Mouse (Mus musculus) Patski (cell line): ENCODE measurements around the gene Fam189a1. TPM values are rescaled to one million over a fixed set of nuclear protein-coding genes. Genes with fewer than 3 reads are reported as not detected.
A peak's percentile ranks its signal among the peaks of the same experiment; 100 is the strongest.

Experiments
- ATAC-seq: fragments of 100-300 bp; one replicate; pipeline ENCODE4 v1.8.0; 2021
- CTCF ChIA-PET: fragments of 350-600 bp; sonication (Branson Sonifier 250); formaldehyde crosslinking; loops from one replicate; lab custom pipeline; 2022; ENCODE audit warnings: inconsistent platforms; lab: Charles Lee
- POLR2A ChIA-PET: fragments of 350-600 bp; sonication (Branson Sonifier 250); formaldehyde crosslinking; loops from one replicate; lab custom pipeline; 2022; ENCODE audit warnings: antibody characterized with exemption, inconsistent platforms; lab: Charles Lee
- DNase-seq: peaks from one replicate; pipeline ENCODE4 v3.0.0-alpha.2; 2011; ENCODE audit warnings: low read depth, low spot score
- H3K27me3 ChIP-seq: fragments of 371-371 bp; one replicate; pipeline ENCODE4 v1.5.1; 2021
- CTCF ChIP-seq: fragments of 100-300 bp; IDR thresholded peaks from one replicate; pipeline ENCODE4 v1.5.1; 2021
- in situ Hi-C: fragments of 300-500 bp; cut with MboI; formaldehyde crosslinking; loops from 3 replicates; pipeline ENCODE4 v1.11.1; 2018; ENCODE audit warnings: low pct_unique_long_range_greater_than_20kb, mixed read lengths
- polyA plus RNA-seq: library from polyadenylated mRNA; unstranded; gene quantifications from one replicate; pipeline ENCODE4 v1.2.3, GENCODE M21; 2021

The Fam189a1 gene
- polyA plus RNA-seq, 1 experiment from 2014 or later, result 2.7 TPM

GRCm38 (mm10) chr7:64753678-64754077 lies 402.7 kb downstream of the Fam189a1 start:
- CTCF ChIA-PET, result no interaction called here
- no peaks in the 10 kb centered on the region for H3K27me3 ChIP-seq
- no peak for TF ChIP-seq CTCF
- in situ Hi-C loops, result no loop called here
- POLR2A ChIA-PET, result no interaction called here
- ATAC-seq (no peak), DNase-seq (no peak)

- in situ Hi-C loops, result no loop called here
- DNase-seq (no peak), ATAC-seq (peak; percentile 33)
- TF ChIP-seq CTCF, result no peak
- ChIA-PET CTCF (interaction anchor here (0.7 to 1.1 kb wide), 2 partner anchors 10 to 22 kb away, joined by 3 read pairs; no protein-coding TSS in a partner anchor), POLR2A (interaction anchor here (1.0 kb wide), 1 partner anchor 27 kb away, joined by 3 read pairs; no protein-coding TSS in a partner anchor)
- no peaks in the 10 kb centered on the region for H3K27me3 ChIP-seq
Measured at GRCm38 (mm10) chr7:64752133-64752532, 404.2 kb downstream of the Fam189a1 start.

DNA sequence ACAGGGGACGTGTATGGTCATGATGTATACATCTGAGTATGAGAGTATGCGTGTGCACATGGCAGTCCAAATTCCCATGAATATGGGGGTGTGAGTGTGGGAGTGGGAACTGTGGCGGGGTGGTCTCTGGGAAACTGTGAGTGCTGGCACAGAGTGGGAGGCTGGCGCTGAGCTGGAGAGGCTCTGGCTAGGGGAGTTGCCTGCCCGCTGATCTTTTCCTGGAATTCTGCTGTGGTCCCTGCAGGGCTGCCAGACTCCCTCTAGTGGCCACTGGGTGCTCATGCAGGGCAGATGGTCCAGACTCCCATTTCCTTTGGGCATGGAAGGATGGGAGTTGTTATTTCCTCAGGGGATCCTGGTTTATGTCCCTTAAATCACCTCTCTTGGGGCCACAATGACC lies 404.9 kb downstream of the Fam189a1 start:
- in situ Hi-C loops, result no loop called here
- peak; percentile 88 for TF ChIP-seq CTCF

GRCm38 (mm10) chr7:64743610-64744009 lies 412.8 kb downstream of the Fam189a1 start:
- ChIA-PET POLR2A (no interaction called here), CTCF (interaction anchor here (2.7 kb wide), 1 partner anchor 14 kb away, joined by 8 read pairs; no protein-coding TSS in a partner anchor)
- no peak for DNase-seq
- ATAC-seq, result no peak
- TF ChIP-seq CTCF, result no peak
- H3K27me3 ChIP-seq, result peaks cover 3% of the 10 kb centered on the region
- in situ Hi-C loops, result no loop called here

More for the DNA sequence above, 404.9 kb downstream of the Fam189a1 start:
- H3K27me3 ChIP-seq, result no peaks in the 10 kb centered on the region
- ATAC-seq (peak; percentile 53), DNase-seq (no peak)
- ChIA-PET POLR2A (interaction anchor here (0.6 kb wide), 1 partner anchor 746 kb away, joined by 3 read pairs; no protein-coding TSS in a partner anchor), CTCF (no interaction called here)

DNA sequence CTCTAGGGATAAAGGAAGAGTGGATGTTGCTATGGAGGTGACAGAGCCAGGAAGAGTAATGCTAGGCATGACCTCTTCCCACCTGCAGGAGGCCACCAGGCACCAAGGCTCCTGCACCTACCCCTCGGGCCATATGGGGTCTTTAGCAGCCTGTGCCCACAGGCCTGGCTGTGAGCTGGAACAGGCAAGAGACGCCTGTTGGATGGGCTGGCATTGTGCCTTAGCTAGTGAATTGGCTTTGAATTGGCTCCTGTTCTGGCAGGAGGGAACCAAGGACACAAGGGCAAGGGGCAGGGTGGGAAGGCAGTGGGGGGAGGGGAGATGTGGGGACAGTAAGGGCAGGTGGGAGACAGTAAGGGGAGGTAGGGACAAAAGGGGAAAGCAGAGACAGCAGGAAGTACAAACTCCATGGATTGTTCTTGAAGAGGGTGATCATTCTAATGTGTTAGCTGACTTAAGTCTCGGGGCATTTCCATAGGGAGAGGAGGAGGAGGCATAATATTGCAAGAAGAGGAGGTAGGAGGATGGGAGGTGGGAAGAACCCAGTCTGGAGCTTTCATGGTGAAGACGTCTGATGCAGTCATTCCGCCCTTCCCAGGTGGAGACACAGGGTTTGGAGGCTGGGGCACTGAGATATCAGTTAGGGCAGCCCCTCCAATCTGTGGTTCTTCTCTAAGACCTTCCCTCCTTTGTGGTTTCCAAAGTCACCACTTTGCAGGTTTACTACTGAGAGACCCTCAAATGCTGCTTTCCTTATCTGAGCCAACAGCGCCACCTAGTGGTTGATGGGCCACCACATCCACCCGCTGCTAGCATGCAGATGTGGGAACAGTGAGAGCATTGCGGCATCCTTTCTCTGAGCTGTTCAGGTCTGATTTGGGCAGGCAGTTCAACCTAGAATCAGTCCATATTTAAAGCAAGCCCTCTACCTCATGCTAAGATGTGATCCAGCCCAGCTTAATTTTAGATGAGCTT lies 414.8 kb downstream of the Fam189a1 start:
- ATAC-seq (no peak), DNase-seq (no peak)
- in situ Hi-C loops, result no loop called here
- TF ChIP-seq CTCF, result peak; percentile 84
- ChIA-PET CTCF (interaction anchor here (0.7 to 2.7 kb wide), 9 partner anchors 9 to 123 kb away, joined by 3 to 8 read pairs (median 3); no protein-coding TSS in a partner anchor), POLR2A (no interaction called here)
- H3K27me3 ChIP-seq, result peaks cover 3% of the 10 kb centered on the region

GRCm38 (mm10) chr7:64739131-64739530 lies 417.2 kb downstream of the Fam189a1 start:
- ATAC-seq (no peak), DNase-seq (no peak)
- no peak for TF ChIP-seq CTCF
- ChIA-PET POLR2A (no interaction called here), CTCF (no interaction called here)
- no peaks in the 10 kb centered on the region for H3K27me3 ChIP-seq
- in situ Hi-C loops, result loop anchor here (10.0 kb wide), 2 partner anchors 574 to 984 kb away; no protein-coding TSS in a partner anchor

GRCm38 (mm10) chr7:64729785-64730184 lies 426.6 kb downstream of the Fam189a1 start:
- ChIA-PET CTCF (interaction anchor here (1.1 to 2.5 kb wide), 3 partner anchors 13 to 177 kb away, joined by 3 to 8 read pairs (median 3); no protein-coding TSS in a partner anchor), POLR2A (interaction anchor here (0.7 kb wide), 1 partner anchor 343 kb away, joined by 3 read pairs; no protein-coding TSS in a partner anchor)
- in situ Hi-C loops, result loop anchor here (10.0 kb wide), 2 partner anchors 565 to 975 kb away; no protein-coding TSS in a partner anchor
- TF ChIP-seq CTCF, result peak; percentile 68
- H3K27me3 ChIP-seq, result no peaks in the 10 kb centered on the region
- DNase-seq, result no peak
- ATAC-seq, result no peak

DNA sequence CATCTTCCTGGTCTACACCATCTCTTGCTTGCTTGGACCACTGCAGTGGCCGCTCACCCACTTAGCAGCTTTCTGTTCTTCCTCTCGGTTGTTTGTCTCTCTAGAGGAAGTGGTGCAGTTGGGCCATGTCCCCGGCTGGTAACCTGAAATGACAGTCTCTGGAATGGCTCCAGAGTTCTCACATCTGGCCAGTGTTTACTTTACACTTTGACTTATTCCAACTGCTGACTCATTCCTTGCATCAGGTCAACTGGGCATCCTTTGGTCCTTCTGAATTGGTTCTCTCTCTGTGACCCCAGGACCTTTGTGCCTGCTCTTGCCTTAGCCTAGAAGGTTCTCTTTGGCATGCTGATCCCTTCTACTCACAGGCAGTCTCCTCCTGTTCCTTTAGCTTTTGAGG lies 427.6 kb downstream of the Fam189a1 start:
- ChIA-PET POLR2A (no interaction called here), CTCF (interaction anchor here (2.5 kb wide), 1 partner anchor 14 kb away, joined by 8 read pairs; no protein-coding TSS in a partner anchor)
- no peak for ATAC-seq
- no peak for DNase-seq
- H3K27me3 ChIP-seq, result peaks cover 4% of the 10 kb centered on the region
- no peak for TF ChIP-seq CTCF
- in situ Hi-C loops, result no loop called here

DNA sequence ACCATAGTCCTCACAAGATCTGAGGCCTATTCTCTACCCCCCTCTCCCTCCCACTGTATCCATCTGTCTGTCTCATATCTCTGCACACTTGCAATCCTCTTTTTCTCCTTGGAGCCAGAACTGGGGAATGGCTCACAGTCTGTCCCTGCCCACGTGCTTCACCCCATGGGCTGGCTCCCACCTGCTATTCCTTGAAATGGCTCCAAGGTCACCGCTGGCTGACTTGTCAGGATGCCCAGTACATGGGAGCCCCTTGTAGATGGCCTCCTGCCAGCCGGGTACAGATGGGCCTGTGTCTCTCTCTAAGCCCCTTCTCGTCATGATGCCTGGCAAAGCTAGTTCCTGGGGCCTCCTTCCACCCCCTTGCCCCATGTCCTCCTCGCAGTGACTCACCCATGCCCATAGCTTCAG lies 428.2 kb downstream of the Fam189a1 start:
- ATAC-seq (no peak), DNase-seq (no peak)
- H3K27me3 ChIP-seq, result peaks cover 4% of the 10 kb centered on the region
- ChIA-PET POLR2A (no interaction called here), CTCF (no interaction called here)
- in situ Hi-C loops, result no loop called here
- no peak for TF ChIP-seq CTCF

- in situ Hi-C loops, result no loop called here
- CTCF ChIA-PET, result interaction anchor here (1.7 kb wide), 1 partner anchor 16 kb away, joined by 5 read pairs; no protein-coding TSS in a partner anchor
- no peak for DNase-seq
- no peak for TF ChIP-seq CTCF
- POLR2A ChIA-PET, result no interaction called here
- H3K27me3 ChIP-seq, result peaks cover 4% of the 10 kb centered on the region
- ATAC-seq, result no peak
Measured at GRCm38 (mm10) chr7:64725967-64726695, 430.2 kb downstream of the Fam189a1 start.
